Mouse (Mus musculus) thymus, adult 2 months (tissue): ENCODE measurements around the gene Hmgb2.
"Not testable (repeated sequence)": the region's sequence is repeated elsewhere in the genome, so short reads cannot be mapped to it uniquely, and the experiment has no call there.

ENCODE experiments used
- CTCF ChIP-seq: fragments of 200-500 bp; IDR thresholded peaks from 2 replicates; pipeline ENCODE4 v1.5.1; 2012; ENCODE audit warnings: mild to moderate bottlenecking, control low read depth, low read length, moderate library complexity, borderline replicate concordance; ENCODE audit not compliant: control insufficient read depth, poor library complexity, insufficient read depth; ENCODE audit errors: extremely low read depth
- POLR2A ChIP-seq: fragments of 200-500 bp; IDR thresholded peaks from 2 replicates; pipeline ENCODE4 v1.6.1; 2012; ENCODE audit warnings: mild to moderate bottlenecking, low read length, control low read depth, moderate library complexity; ENCODE audit not compliant: control insufficient read depth, poor library complexity, insufficient read depth; ENCODE audit errors: extremely low read depth

DNA sequence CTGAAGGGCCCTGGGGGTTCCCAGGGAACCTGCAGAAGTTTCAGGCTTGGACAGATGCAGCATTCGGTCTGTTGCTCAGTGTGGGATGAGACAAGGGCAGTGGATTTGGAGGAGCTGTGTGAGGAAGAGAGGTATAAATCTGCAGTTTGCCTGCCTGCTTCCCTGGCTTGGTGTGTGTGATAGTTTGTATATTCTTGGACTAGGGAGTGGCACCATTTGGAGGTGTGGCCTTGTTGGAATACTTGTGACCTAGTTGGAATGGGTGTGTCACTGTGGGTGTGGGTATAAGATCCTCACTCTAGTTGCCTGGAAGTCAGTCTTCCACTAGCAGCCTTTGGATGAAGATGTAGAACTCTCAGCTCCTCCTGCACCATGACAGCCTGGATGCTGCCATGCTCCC, 6.2 kb upstream of the Hmgb2 start:
- not testable (repeated sequence) for TF ChIP-seq CTCF, POLR2A
